Mouse (Mus musculus) liver, embryonic 12.5 days (tissue): Measurements from ENCODE around the gene Il2. TPM values are rescaled to one million over a fixed set of nuclear protein-coding genes. Genes with fewer than 3 reads are reported as not detected.

ENCODE experiments used
- ATAC-seq: fragments of 200-750 bp; cut with Nextera tagmentation; 2 replicates; pipeline ENCODE4 v1.8.0; 2017; ENCODE audit warnings: moderate number of reproducible peaks, mild to moderate bottlenecking, moderate library complexity
- H3K27ac ChIP-seq: fragments of 300-500 bp; sonication (generic); 2 replicates; pipeline ENCODE4 v1.5.1; 2016; ENCODE audit warnings: mild to moderate bottlenecking
- H3K27me3 ChIP-seq: fragments of 300-500 bp; sonication (generic); replicated peaks from 2 replicates; pipeline ENCODE4 v1.6.1; 2016; ENCODE audit warnings: mild to moderate bottlenecking, moderate library complexity
- H3K36me3 ChIP-seq: fragments of 300-500 bp; sonication (generic); 2 replicates; pipeline ENCODE4 v1.6.1; 2016; ENCODE audit warnings: mild to moderate bottlenecking, moderate library complexity
- H3K4me1 ChIP-seq: fragments of 300-500 bp; sonication (generic); 2 replicates; pipeline ENCODE4 v1.6.1; 2016
- H3K4me2 ChIP-seq: fragments of 300-500 bp; sonication (generic); 2 replicates; pipeline ENCODE4 v1.6.1; 2016; ENCODE audit warnings: mild to moderate bottlenecking, moderate library complexity
- H3K4me3 ChIP-seq: fragments of 300-500 bp; sonication (generic); 2 replicates; pipeline ENCODE4 v1.5.1; 2016; ENCODE audit warnings: mild to moderate bottlenecking, moderate library complexity
- H3K9ac ChIP-seq: fragments of 300-500 bp; sonication (generic); 2 replicates; pipeline ENCODE4 v1.6.1; 2016; ENCODE audit warnings: mild to moderate bottlenecking, moderate library complexity
- H3K9me3 ChIP-seq: fragments of 300-500 bp; sonication (generic); replicated peaks from 2 replicates; pipeline ENCODE4 v1.6.1; 2016; ENCODE audit warnings: mild to moderate bottlenecking, moderate library complexity
- WGBS: fragments of 180-500 bp; shearing (Covaris S2); methylation state at CpG from one replicate; pipeline ENCODE4 v1.1.7; 2016; ENCODE audit not compliant: insufficient replicate concordance; 5-methylcytosine and 5-hydroxymethylcytosine counted together
- polyA plus RNA-seq: library from polyadenylated mRNA; unstranded; fragments of >200 nt; fragmentation: Nextera tagmentation; extraction: Ambion mirVana; gene quantifications from 2 replicates; pipeline ENCODE4 v1.2.1, GENCODE M21; 2016

Il2 gene
- polyA plus RNA-seq, 1 experiment from 2014 or later, result 0.26 TPM

DNA sequence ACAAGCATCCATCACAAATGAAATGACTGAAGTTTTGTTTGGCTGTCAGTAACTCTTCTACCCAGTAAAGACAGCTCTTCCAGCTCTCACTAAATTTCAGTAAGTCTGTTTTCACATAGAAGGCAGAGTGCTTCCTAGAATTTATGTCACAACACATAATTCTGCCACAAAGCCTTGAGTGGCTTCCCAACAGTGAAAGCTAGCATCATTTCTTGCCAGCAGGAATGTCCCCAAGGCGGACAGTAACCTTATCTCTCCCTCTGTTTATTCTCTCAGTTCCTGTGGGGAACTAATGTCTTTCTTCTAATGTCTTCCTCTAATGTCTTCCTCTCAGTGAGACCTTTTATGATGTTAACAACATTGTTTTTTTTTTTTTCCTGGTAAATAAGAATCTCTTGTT lies 19.2 kb upstream of the Il2 start:
- 17% methylated on average over 1 of the region's 1 CpGs for WGBS
- no peak overlapping the region for H3K4me2 ChIP-seq
- no peak overlapping the region for H3K9ac ChIP-seq
- no peak for ATAC-seq
- H3K9me3 ChIP-seq, result no peaks in the 10 kb centered on the region
- no peaks in the 10 kb centered on the region; the same call in 1 of the 2 replicates for H3K27me3 ChIP-seq
- no peaks in the 10 kb centered on the region for H3K36me3 ChIP-seq
- no peak overlapping the region for H3K4me3 ChIP-seq
- no peak overlapping the region for H3K27ac ChIP-seq
- no peaks in the 10 kb centered on the region for H3K4me1 ChIP-seq

DNA sequence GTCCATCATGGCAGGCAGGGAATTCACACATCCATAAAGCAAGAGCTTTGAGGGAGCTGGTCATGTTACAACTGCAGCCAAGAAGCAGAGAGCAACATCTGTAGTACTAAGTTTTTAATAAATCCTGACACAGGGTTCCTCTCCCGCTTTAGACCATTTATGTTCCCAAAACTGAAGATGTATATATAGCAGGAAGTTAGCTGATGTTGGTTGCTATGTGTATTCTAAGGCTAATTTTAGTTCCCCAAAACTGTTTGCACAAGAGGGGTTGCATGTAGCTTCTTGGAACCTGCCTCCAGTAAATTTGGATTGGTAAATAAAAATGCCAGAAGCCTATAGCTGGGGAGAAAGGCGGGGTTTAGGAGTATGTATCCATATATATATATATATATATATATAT lies 16.1 kb upstream of the Il2 start:
- Histone ChIP-seq H3K4me3 (no peak overlapping the region), H3K4me2 (no peak overlapping the region), H3K27ac (no peak overlapping the region), H3K4me1 (no peaks in the 10 kb centered on the region), H3K27me3 (no peaks in the 10 kb centered on the region), H3K36me3 (no peaks in the 10 kb centered on the region), H3K9ac (no peak overlapping the region), H3K9me3 (no peaks in the 10 kb centered on the region)
- 56% methylated on average over 2 of the region's 2 CpGs for WGBS
- no peak for ATAC-seq

DNA sequence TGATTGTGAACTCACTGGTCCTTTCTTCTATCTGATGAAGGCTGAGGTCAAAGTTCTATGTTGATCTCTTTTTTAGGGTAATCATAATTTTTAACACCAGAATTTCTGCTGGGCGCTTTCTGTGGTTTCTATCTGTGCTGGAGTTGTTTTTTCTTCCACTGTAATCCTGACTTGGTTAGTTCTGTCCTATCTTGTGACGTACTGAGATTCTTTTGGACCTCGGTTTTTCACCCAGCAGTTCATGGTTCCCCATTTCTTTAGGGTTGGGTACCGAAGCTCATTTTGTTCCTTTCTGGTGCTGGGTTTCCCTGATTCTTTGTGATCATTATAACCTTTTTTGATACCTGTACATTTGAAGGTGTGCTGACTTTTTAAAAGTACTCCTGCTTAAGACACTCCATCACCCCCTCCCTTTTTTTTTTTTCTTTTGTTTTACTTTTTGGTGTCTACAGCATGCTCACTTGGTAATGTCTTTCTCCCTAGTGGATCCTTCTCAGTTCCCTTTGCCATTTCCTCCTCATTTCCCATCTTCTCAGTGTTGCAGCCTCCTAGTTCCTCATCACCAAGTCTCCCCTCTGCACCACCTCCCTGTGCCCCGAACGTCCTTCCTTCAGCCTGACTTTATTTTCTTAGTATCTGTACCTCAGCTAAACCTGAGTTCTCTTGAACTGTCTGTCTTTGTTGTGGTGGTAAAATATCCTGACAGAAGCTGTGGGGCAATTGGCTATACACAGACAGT lies 14.6 kb upstream of the Il2 start:
- H3K9me3 ChIP-seq, result no peaks in the 10 kb centered on the region
- H3K9ac ChIP-seq, result no peak overlapping the region
- H3K27ac ChIP-seq, result no peak overlapping the region
- ATAC-seq, result no peak
- no peaks in the 10 kb centered on the region for H3K4me1 ChIP-seq
- H3K27me3 ChIP-seq, result no peaks in the 10 kb centered on the region
- WGBS, result 63% methylated on average over 6 of the region's 6 CpGs
- H3K4me3 ChIP-seq, result no peak overlapping the region
- H3K4me2 ChIP-seq, result no peak overlapping the region
- no peaks in the 10 kb centered on the region for H3K36me3 ChIP-seq

DNA sequence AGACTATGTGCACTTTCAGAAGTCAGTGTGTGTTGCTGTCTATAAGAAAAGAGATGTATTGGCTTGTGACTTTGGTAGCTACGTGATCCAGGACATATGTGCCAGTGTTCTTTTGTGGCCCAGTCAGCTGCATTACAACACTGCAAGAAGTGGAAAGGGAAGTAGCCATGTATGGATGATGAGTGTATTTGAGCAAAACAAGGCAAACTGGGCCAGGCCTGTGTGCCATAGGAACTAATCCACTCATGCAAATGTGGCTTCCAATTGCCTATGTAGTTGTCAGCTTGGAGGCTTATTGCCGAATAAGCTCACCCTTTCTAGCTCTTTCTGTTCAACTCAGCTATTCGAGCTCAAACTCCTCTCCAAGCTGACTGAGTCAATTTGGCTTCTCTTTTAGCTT lies 13.4 kb upstream of the Il2 start:
- Histone ChIP-seq H3K27me3 (no peaks in the 10 kb centered on the region), H3K9me3 (no peaks in the 10 kb centered on the region), H3K9ac (no peak overlapping the region), H3K4me2 (no peak overlapping the region), H3K36me3 (no peaks in the 10 kb centered on the region), H3K4me3 (no peak overlapping the region), H3K4me1 (no peaks in the 10 kb centered on the region), H3K27ac (no peak overlapping the region)
- ATAC-seq, result no peak
- 54% methylated on average over 3 of the region's 3 CpGs for WGBS

DNA sequence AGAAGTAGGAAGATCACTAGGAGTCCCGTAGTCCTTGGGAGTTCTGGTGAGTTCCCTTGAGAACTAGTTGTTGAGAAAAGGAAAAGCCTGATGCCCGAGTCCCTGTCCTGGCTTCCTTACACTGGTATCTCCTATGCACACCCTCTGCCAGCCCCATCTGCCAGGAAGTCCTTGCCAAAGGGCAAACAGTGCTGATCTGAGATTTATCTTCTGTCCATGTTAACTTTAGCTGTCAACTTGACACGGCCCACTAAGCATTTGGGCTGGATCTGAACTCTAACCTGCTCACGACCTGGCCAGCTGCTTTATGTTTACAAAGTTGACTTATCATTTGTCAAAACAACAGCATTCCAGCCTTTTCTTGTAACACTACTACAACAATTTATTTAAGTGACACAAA lies 11.5 kb upstream of the Il2 start:
- Histone ChIP-seq H3K27me3 (no peaks in the 10 kb centered on the region), H3K9me3 (no peaks in the 10 kb centered on the region), H3K36me3 (no peaks in the 10 kb centered on the region), H3K4me1 (no peaks in the 10 kb centered on the region), H3K4me3 (no peak overlapping the region), H3K9ac (no peak overlapping the region), H3K4me2 (no peak overlapping the region), H3K27ac (no peak overlapping the region)
- no peak for ATAC-seq
- WGBS, result 47% methylated on average over 4 of the region's 4 CpGs

DNA sequence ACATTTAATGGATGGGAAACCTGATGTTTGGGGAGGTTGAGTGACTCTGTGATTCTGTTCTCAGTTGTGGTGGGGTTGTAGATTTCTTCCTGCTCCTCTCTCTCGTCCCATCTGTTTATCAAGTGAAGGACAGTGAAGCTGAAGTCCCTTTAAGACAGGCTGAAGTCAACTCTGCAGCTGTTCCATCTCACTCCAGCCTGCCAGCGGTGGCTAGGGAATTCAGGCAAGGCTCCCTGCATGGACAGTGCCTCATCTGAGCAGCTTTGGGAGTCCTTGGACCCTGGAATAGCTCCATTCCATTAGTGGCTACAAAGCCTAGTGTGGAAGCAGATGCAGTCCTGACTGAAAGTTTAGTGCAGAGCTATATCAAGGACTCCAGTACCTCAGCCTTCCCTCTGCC lies 3.3 kb upstream of the Il2 start:
- H3K4me2 ChIP-seq, result no peak overlapping the region
- H3K27me3 ChIP-seq, result no peaks in the 10 kb centered on the region
- ATAC-seq, result no peak
- H3K27ac ChIP-seq, result no peak overlapping the region
- H3K9ac ChIP-seq, result no peak overlapping the region
- WGBS, result 38% methylated on average over 2 of the region's 2 CpGs
- no peaks in the 10 kb centered on the region for H3K36me3 ChIP-seq
- no peaks in the 10 kb centered on the region for H3K4me1 ChIP-seq
- no peaks in the 10 kb centered on the region for H3K9me3 ChIP-seq
- H3K4me3 ChIP-seq, result no peak overlapping the region

DNA sequence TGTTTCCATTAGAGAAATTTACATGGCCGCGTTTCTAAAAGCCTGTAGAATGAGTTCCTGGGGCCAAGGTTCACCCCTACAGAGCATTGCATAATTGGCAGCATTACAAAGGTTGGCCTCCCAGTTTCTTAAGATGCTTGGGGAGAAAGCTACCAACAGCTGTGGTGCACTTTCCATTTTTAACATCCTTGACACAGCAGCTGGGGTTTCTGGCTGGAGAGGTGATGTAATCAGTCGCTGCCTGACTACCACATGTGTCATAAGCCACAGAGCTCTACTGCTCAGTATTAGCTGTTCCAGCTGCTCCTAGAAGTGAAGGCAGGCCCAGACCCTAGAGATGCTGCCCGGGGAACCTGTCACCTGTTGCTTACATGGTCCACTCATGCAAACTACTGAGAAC lies 2.5 kb upstream of the Il2 start:
- ATAC-seq, result no peak
- no peak overlapping the region for H3K4me3 ChIP-seq
- no peaks in the 10 kb centered on the region for H3K27me3 ChIP-seq
- no peak overlapping the region for H3K9ac ChIP-seq
- H3K4me1 ChIP-seq, result no peaks in the 10 kb centered on the region
- H3K9me3 ChIP-seq, result no peaks in the 10 kb centered on the region
- WGBS, result 47% methylated on average over 4 of the region's 4 CpGs
- H3K36me3 ChIP-seq, result no peaks in the 10 kb centered on the region
- H3K27ac ChIP-seq, result no peak overlapping the region
- H3K4me2 ChIP-seq, result no peak overlapping the region

DNA sequence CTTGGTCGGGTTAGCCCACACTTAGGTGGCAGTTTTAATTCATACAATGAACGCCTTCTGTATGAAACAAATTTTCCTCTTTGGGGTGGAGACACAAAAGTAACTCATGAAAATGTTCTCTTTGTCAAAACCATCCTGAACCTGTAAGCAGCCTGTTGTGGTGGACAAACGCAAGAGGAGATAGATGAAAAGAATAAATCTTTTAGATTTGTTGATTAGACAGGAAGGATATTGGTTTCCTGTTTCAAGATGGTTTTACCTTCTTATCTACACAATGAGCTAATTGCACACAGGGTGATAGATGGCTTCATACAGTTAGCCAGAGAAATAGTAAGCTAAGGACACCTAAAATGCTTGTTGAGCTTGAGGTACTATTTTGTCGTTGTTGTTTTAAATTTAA lies 403 bp upstream of the Il2 start:
- no peaks in the 10 kb centered on the region for H3K36me3 ChIP-seq
- H3K27ac ChIP-seq, result no peak overlapping the region
- ATAC-seq, result no peak
- H3K9ac ChIP-seq, result no peak overlapping the region
- no peak overlapping the region for H3K4me3 ChIP-seq
- H3K4me1 ChIP-seq, result no peaks in the 10 kb centered on the region
- no peak overlapping the region for H3K4me2 ChIP-seq
- H3K27me3 ChIP-seq, result no peaks in the 10 kb centered on the region
- no peaks in the 10 kb centered on the region for H3K9me3 ChIP-seq
- 42% methylated on average over 4 of the region's 4 CpGs for whole genome bisulfite sequencing

DNA sequence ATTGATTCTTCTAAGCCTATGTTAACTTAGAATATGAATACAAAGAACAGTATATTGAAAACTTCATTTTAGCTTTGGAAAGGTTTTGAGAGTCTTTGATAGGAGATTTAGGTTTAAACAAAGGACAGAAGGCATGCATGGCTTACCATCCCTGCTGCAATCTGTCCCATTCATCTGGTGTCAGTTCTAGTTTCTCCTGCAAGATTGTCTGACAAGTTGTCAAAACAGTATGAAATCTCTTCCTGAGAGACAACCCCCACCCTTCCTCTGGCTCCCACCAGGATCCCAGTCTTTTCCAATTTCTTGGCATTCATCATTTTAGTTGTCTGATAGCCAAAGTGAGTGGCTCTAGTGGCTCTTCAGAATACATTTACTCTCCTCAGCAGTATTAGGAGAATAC lies 35.0 kb downstream of the Il2 start:
- ATAC-seq, result no peak
- Histone ChIP-seq H3K4me3 (no peak overlapping the region), H3K27ac (no peak overlapping the region), H3K9ac (no peak overlapping the region), H3K36me3 (no peaks in the 10 kb centered on the region), H3K4me2 (no peak overlapping the region), H3K4me1 (no peaks in the 10 kb centered on the region), H3K27me3 (no peaks in the 10 kb centered on the region), H3K9me3 (no peaks in the 10 kb centered on the region)

DNA sequence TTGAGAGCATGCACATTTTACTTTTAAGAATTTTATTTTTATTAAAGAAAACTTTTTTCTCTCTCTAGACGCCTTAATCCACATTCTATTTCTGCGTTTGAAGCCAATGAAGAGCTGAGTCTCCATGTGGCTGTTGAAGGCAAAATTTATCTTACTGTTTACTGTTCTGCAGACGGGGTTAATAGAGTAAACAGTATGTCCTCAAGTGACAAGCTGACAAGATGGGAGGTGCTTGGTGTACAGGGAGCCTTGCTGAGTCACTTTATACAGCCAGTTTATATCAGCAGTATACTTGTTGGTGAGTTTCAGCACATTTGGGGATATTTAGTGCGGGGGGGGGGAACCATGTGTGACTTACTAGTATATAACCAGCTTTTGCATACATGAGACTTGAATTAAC lies 40.9 kb downstream of the Il2 start:
- Histone ChIP-seq H3K27me3 (no peaks in the 10 kb centered on the region), H3K9ac (no peak overlapping the region), H3K27ac (no peak overlapping the region), H3K4me3 (no peak overlapping the region), H3K4me2 (no peak overlapping the region), H3K4me1 (no peaks in the 10 kb centered on the region), H3K36me3 (no peaks in the 10 kb centered on the region), H3K9me3 (no peaks in the 10 kb centered on the region)
- no peak for ATAC-seq
- 54% methylated on average over 4 of the region's 4 CpGs for WGBS

DNA sequence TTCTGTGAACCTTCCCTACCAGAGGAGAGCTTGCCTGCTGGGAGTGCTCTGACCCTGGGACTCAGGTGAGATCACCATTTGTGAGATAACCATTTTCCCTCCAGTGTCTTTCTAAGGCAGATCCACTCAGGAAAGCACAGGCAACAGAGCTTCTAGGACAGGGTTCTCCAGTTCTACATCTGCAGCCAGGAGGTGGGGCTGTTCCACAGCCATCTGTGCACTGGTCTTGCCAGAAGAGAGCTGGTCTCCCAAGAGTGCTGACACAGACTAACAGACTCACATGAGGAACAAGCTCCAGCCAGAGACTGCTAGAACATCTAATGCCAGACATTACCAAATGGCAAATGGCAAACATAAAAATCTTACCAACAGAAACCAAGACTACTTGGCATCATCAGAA lies 52.5 kb downstream of the Il2 start:
- H3K9me3 ChIP-seq, result no peaks in the 10 kb centered on the region
- H3K4me1 ChIP-seq, result no peaks in the 10 kb centered on the region
- no peak overlapping the region for H3K4me2 ChIP-seq
- no peak overlapping the region for H3K4me3 ChIP-seq
- no peak overlapping the region for H3K9ac ChIP-seq
- ATAC-seq, result no peak
- H3K27me3 ChIP-seq, result no peaks in the 10 kb centered on the region
- H3K36me3 ChIP-seq, result no peaks in the 10 kb centered on the region
- no peak overlapping the region for H3K27ac ChIP-seq
